Mouse (Mus musculus): ENCODE measurements at regions not wholly inside any gene's neighbourhood (a gene's known extent, or its start where the extent isn't known, plus 50 kb on each side); places are given as distances from the start of the nearest gene placed in this dataset.

DNA sequence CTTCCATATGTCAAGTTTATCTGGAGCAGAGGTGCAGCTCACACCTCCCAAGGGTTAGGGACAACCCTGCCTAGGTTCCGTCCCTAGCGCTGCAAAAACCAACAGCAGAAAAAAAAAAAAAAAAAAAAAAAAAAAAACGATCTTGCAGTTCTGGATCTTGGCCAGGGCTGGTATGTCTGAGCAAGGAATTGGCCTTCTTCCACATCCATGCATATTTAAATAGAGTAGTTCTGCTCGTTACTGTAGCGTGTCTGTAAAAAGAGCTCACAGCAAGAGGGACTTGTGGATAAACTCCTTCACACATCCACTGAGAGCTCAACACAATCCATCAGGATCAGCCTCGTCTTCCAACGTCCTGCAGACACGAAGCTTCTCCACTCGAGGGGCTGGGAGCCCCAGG lies 639.4 kb upstream of the Adam5 start:
- no peak for DNase-seq

DNA sequence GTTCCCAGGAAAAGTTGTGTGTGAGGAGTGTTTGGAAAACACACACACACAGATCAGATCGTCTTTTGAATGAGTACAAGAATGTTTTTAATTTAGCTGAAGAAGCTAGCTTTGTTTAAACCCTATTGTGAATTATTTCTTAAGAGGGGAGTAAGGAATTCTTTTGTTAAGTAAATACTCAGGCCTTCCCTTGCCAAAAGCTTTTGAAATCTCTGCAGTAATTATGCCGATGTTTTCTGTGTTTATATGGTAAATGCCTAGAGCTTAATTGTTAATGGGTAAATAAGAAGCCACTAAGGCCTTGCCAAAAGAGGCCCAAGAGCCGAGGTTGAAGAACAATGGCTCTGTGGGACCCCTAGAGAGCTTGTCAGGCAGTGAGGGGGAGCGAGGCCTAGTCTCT lies 638.3 kb upstream of the Adam5 start:
- DNase-seq = no peak

DNA sequence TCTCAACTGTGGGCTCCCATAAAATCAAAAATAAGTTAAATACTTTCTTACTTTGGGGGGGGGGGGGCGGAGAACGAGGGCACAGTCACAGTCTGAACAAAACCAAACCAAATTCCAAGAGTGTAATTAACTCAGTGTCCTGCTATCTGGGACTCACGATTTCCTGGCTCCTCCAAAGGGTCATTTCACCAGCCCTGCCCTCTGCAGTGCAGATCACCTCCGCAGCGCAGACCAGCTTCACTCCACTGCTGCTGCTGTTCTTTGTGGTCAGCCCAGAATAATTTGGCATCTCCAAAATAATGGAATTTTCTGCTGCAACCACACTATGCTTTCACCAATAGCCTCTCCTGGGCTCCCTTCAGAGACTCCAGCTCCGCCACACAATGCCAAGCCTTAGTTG lies 631.5 kb upstream of the Adam5 start:
- no peak for DNase-seq

DNA sequence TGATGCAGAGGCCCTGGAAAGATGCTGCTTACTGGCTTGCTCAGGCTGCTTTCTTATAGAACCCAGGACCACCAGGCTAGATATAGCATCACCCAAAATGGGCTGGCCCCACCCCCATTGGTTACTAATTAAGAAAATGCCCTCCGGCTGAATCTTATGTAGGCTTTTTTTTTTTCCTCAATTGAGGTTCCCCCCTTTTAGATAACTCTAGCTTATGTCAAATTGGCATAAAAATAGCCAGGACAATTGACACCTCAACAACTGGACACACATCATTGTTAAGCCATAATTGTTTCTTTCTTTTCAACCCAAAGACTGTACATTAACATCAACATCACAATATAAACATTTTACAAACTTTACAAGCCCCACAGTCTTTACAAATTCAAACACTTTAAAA lies 630.8 kb upstream of the Adam5 start:
- no peak for DNase-seq

DNA sequence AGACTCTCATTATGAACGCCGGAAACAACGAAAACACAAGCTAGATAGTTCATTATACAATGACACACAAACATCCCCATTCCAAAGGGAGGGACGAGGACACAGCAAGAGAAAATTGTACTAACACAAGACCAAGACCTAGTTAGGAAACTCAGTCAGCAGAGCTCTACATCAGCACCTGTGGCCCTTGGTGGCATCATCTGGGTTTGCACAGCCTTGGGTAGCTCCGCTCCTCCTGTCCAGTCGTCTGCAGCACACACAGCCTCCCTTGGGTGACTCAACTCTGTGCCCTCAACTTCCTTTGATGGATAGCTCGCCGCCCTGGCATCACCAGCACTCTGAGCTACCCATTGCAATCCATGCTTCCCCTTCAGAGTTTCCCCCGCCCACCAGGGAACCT lies 629.7 kb upstream of the Adam5 start:
- DNase-seq = no peak

DNA sequence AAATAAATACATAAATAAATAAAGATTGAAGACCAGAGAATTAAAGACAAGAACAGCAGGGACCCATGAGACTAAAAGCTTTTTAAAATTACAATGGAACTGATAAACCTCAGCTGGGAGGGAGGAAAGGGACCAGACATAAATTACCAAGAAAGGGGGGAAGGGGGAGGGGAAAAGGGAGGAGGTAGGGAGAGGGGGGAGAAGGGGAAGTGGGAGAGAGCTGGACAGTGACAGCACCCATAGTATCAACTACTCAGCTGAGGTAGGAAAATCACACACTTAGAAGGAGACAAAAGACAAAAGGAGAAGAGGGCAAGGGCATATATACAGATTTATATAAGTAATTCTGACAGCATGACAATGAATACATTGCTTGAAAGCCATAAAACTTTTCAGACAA lies 626.4 kb upstream of the Adam5 start:
- no peak for DNase-seq

DNA sequence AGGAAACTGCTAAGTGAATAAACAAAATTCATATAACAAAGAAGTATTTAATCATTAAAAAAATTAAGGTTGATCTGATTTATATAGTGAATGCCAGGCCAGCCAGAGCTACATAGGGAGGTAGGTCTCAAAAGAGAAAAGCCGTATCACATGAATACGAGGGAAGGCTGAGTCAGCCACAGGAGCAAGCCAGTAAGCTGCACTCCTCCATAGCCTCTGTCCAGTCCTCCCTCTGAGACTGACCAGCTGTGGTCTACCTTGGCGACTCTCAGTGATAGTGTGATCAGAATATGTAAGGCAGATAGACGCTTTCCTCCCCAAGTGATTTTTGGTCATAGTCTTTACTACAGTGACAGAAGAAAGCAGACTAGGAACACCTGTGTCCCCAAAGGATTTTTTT lies 625.4 kb upstream of the Adam5 start:
- DNase-seq = no peak

DNA sequence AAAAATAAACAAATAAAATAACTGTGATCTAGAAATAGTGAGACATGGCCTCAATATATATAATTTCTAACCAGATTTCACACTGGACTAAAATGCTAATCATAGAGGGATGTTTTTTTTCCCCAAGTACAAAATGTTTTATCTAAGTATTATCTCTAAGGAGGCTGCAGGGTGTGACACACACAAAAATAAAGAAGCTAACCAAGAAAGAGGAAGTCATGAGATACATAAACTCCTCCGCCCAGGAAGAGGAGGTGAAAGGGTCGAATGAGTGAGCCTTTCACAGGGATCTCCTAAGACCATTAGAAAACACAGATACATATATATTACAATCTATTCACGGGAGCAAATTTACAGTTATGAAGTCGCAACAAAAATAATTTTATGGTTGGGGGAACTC lies 623.7 kb upstream of the Adam5 start:
- no peak for DNase-seq

DNA sequence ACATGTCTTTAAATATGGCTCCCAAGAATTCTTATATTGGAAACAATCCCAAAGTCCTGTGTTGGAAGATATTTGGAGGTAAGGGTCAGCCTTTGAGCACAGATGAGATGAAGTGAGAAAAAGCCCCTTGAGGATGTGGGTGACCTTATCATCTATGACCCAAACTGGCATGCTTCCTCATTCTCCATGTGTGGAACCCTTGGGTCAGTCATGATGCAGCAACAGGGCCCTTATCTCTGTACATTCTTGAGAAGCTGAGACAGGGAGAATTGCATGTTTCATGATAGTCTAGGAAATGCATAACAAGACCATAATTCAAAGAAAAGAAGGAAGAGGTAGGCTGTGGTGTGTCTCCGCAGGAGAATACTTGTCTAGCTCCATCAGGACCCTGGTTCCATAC lies 621.8 kb upstream of the Adam5 start:
- DNase-seq = no peak

DNA sequence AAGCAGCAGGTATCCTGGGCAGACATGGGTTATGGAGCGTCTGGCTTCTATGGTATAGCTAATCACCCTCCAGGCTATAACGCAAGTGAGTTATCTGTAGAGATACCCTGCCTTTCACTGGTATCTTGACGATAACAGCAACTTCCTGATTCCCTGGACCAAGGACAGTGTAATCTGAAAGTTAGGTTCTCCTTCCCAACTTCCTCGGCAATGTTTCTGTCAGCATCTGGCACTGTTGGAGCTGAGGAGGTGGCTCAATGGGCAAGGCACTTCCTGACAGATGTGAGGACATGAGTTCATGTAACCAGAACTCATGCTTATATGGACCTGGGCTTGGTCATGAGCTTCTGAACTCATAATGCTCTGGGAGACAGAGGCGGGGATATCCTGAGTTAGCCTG lies 620.9 kb upstream of the Adam5 start:
- DNase-seq = no peak

DNA sequence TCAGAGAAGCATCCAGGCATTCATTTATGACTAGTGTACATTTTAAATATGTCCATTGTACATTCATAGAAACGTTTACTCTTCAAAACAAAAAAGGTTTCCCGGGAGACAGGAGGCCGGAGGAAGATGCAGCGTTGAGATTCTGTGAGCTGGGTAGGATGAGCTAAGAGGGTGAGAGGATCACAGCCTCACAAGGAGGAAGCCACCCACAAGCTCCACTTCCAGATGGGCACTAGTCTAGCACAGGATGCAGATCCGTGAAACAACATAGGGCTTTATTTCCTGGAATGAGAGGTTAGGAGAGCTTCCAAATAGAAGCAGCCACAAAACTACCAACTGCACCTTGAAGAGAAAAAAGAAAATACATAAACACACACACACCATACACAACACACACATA lies 619.4 kb upstream of the Adam5 start:
- DNase-seq = no peak

DNA sequence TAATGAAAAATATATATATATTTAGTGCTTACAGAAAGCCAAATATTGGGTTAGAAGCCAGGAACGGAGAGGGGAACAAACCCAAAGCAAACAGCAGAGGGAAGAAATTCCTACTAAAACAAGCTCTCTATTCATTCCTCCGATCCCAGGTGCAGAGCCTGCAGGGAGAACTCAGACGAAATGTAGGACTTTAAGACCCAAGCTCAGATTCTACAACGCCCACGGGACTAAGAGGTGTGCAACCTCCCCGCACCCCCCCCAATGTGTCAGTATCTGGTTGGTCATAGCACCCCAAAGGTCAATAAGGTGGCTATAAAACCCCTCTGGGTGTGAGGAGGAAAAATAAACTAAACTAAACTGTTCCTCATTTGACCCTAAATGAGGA lies 616.9 kb upstream of the Adam5 start:
- no peak for DNase-seq

DNA sequence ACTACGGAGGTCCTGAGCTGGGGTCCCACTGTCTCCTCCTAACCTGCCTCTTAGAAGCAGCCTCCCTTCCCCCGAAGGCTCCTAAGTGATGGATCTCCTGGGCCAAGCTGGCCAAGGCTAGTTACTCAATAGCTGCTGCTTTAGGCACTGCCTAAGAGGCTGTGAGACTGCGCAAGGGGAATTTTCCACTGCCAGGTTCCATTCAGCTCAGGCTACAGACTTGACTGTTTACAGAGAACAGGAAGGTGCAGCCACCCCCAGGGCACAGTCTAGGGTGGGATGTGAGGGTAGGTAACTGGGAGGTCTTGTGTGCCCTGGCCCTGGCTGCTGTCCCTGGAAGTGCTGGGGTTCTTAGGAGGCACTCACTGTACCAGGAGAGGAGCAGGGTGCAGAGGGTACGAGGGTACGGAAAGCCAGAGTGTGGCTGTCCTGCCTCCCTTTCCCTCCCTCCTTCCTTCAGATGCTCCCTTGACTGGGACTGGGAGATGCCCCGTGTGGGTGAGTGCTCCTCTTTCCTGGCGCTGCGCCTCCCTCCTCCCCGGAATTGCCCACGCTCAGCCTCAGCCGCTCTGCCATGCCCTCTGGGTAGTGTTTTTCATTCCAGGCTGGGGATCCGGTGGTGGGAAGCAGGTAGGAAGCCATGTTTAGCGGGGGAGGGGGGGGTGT lies 616.4 kb upstream of the Adam5 start:
- peak; percentile 62 to 74 for DNase-seq

DNA sequence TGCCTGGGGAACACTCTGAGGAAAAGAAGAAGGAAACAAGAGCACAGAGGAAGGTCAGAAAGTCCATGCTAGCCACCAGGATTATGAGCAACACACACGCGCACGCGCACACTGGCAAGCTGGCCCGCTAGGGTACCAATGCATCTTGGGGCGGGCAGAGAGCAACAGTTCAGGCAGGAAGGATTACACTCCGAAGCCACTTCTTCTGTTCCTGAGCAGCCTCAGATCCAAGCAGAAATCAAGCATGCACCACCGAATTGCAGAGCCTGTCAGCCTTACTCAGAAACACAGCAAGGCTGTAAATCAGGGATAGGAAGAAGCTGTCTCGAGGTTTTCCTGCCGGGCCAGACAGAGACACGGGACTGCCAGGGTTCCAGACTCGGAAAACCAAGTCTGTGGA lies 615.8 kb upstream of the Adam5 start:
- DNase-seq = no peak

DNA sequence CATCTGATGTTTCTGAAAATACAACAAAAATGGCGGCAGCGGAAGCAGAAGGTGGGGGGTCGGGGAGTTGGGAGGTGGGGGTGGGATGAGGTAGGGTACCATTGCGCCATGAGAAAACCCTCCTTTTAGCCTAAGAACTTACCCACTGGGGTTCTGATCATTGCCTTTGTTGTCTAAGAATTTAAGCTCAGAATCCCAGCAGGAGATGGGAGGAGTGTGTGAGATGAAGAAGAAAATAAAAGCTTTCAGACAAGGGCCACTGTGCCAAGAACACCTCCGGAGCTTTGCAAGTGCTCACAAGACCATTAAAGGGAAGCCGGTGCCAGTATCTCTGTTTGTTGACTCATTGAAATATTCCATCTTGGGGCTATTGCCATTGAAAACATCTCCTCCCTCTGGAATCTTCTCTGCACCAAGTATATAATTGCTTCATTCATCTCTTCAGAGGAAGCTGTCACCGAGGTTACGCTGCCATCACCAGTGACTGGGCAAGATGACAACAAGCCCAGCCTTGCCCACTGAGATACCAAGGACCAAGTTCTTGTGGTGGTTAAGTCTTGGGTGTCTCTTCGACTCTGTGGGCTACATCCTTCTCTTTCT lies 614.0 kb upstream of the Adam5 start:
- DNase-seq = no peak

DNA sequence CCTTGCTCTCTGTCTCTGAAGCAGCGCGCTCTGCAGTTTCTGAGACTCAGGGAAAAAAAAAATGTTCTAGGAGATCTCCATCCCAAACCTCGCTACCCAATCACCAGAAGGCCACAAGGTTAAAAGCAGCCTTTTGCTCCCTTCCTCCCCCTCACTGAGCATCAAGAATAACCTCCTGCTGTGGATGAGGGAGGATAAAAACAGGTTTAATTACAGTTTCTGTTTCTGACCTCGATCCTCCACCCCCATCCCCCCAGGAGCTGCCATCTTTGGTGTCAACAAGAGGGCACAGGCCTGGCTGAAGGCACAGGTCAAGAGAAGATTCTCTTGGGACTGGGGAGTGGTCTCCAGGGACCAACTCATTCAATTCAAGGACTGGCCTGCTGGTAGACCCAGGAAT lies 613.0 kb upstream of the Adam5 start:
- no peak for DNase-seq

DNA sequence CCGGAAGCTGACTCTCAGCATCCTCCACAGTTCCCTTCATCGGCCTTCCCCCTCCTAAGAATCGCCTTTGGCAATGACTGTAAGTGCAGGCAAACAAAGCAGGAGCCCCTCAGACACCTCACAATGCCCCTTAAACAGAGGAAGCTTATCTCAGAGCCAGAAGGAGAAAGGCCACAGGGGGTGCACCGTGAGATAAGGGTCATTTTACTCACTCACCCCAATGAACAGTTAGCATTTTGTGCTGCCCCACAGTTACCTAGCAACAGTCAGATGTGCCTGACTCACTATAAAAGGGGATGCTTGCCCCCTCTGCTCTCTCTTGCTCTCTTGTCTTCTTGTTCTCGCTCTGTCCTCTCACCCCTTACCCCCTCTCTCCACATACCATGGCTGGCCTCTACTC lies 606.4 kb upstream of the Adam5 start:
- DNase-seq = no peak

DNA sequence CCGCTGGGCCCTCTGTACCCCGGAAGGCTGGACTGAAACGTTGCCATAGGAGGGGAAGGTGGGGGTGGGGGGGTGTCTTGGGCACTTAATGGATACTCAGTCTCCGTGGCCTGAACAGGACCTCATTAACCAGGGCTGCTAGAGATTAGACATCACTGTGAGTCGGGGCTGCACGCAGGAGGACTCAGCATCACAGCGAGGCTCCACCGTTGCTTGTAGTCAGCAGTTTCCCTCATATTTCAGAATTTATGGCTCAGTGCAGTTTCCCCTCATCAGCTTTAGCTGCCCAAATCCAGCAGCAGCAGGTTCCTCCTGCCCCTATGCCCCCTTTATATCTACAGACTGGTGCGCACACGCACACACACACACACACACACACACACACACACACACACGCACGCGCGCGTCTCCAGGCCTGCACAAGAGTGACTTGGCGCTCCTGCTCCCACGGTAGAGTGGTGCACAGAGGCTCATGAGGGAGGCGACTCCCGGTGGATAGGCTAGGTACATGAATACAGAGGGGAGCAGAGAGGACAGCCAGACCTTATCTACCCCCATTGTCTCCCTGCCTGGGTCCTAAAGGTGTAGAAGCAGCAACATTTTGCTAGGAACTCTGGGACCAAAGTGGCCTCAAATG lies 605.8 kb upstream of the Adam5 start:
- no peak for DNase-seq

DNA sequence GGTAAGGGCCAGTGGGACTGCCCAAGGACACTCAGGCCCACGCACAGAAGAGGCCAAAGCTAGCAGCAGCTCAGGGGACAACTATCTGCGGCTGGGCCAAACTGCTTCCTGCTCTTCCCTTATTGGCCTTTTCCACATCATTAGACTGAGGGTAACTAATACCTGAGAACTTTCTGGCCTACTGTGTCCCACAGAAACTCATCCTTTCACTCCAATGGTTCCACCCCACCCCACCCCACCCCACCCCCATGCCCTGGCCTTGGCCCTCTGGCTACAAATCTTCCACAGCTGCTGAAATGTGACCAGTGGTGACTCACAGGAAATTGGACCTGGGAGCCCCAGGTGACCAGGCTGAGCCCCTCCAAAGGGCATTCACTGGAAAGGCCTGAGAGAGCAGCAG lies 604.6 kb upstream of the Adam5 start:
- no peak for DNase-seq

DNA sequence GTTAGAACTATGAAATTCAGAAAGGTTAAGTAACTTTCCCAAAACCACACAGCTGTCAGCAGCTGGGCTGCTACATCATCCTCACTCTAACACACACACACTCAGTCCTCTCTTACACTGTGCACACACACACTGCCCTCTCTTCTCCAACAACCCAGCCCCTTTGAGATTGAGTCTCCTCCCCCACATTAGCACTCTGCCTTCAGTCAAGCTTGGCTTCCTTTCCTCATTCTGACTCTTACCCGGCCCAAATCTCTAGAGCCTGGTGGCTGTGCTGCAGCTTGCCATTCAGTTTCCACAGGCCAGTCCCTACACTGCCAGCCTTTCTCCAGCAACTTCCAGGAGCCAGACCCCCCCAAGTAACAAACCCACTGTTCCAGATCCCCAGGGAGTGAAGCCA lies 602.0 kb upstream of the Adam5 start:
- DNase-seq = no peak

DNA sequence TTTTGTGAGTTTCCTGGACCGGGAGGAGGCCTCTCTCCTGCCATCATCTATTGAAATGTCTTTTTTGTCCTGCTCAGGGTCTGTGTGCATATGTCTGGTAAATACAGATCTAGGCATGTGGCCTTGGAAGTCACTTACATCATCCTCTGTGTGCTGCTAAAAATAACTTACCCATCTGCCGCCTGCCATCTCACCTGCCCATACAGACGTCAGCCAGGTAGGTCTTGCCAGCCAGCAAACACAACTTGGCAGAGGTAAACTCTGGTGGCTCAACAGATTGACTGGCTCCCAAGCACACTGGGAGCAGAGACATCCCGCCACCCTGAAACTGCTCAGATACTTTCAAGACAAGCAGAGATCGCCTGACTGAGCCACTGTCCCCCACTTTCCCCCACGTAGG lies 597.3 kb upstream of the Adam5 start:
- DNase-seq = peak; percentile 90

DNA sequence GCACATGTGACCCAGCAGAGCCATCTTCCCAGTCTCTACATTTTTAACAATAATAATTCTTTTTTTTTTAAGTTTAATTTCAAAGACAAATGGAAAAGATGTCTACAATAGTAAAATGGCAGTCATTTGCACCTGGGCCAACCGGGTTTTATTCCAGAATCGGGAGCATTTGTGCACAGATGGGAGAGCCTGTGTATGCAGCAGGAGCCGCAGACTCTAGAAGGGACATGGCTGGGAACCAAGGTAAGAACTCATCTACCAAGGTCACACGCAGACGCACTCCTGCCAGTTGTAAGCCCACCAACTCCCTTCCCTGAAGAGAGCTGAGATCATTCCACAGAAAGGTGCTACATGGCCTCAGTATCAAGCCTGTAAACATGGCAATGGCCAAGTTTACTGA lies 586.4 kb upstream of the Adam5 start:
- no peak for DNase-seq

DNA sequence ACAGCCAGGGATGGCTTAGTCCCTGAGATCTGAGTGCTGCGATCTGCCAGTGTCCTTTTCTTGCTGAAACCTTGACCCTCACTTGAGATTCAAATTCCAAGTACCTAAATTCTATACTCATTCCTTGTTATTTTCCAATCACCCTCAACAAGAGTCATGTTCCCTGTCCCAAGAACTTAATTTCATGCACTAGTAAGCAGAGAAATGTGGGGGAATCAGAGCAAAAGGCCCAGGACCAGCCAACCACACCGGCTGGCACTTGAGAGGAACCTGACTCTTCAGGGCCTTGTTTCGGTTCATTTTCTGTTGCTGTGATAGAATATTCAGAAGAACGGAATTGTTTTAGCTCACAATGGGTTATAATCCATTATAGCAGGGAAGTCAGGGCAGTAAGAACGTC lies 583.7 kb upstream of the Adam5 start:
- no peak for DNase-seq

DNA sequence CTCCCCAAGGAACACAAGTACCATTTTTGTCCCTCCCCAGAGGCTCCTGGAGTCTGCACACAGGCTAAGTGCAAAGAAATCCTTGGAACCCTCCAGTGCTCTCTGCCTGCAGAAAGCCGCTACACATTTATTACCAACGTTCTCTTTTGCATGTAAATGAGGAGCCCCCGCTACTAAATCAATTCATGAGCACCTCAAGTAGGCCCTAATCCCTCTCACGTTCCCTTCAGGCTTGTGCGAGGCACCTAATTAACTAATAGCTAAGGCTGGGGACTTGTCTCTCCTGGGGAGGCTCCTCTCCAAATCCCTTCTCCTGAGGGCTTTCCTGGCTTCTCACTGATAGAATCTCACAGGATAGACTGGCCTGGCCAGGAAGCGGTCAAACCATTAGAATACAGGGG lies 568.6 kb upstream of the Adam5 start:
- DNase-seq = no peak

DNA sequence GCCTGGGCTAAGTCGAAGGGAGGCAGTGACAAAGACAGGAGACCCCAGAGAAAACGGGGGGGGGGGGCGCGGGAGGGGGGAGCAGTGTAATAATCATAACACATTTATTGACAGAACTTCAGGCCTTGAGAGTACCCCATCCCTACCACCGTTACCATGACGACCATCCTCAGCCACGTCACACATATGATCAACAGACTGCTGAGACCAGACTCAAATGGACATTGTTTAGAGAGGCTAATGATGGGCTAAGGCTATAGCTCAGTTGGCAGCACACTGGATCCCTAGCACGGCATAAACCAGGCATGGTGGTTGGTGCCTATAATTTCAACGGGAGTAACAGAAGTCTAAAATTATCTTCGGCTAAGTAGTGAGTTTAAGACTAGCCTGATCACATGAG lies 565.8 kb upstream of the Adam5 start:
- no peak for DNase-seq

Measured in cerebellum, postnatal 36 days (tissue).